Mouse (Mus musculus): ENCODE measurements around the gene Spry2. TPM values are rescaled to one million over a fixed set of nuclear protein-coding genes. Genes with fewer than 3 reads are reported as not detected.
A peak's percentile ranks its signal among the peaks of the same experiment; 100 is the strongest.

Gene Spry2
- polyA plus RNA-seq, 1 experiment from 2014 or later: 28.0 TPM

DNA sequence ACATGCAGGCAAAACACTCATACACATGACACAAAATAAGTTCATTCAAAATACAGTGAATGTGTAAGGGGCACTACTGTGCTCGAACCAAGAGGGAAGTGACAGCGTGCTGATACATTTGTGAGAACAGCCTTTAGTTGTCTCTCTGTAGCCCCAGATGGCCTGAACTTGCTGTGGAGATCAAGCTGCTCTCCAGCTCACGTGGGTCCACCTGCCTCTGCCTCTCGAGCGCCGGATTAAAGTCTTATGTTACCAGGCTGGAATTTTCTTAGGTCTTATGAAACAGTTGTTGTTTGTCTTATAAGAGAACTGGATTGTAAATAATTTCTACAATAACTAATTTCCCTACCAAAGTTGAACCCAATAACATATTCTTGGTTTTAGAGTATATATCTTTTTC, 13.4 kb downstream of the Spry2 start:
- ATAC-seq (ENCODE audit: low FRiP score): no peak
- WGBS: 81% methylated on average over 6 of the region's 6 CpGs
- Histone ChIP-seq H3K27me3 (ENCODE audit: control insufficient read depth, insufficient read depth, low read length) (no peaks in the 10 kb centered on the region), H3K4me2 (no peak overlapping the region), H3K27ac (ENCODE audit: low read depth, low read length) (no peak overlapping the region), H3K4me1 (ENCODE audit: control insufficient read depth, insufficient read depth, low read length) (no peaks in the 10 kb centered on the region), H3K9me3 (ENCODE audit: control insufficient read depth, low read length) (no peaks in the 10 kb centered on the region), H3K4me3 (ENCODE audit: low read depth, low read length) (no peak overlapping the region), H3K36me3 (ENCODE audit: control insufficient read depth, insufficient read depth, low read length) (no peaks in the 10 kb centered on the region), H3K9ac (ENCODE audit: low read length) (no peak overlapping the region)
- DNase-seq (ENCODE audit: low spot score, missing footprints): no peak

DNA sequence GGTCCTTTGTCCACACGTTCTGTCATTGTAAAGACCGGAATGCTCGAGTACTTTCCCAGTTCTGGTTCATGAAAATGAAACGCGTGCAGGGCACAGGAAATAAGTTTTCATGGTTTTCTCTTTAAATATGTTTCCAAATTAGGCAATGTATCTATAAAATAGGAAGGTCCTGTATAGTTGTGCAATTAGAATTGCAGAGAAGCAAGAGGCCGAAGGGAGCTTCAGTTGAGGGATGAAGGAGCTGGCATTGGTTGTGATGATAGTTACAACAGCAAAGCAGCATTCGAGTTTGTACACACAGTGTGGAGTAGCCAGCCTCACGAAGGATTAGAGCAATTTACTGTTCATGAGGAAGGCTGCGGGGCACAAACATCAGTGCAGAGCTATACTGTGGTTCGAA, 18.3 kb downstream of the Spry2 start:
- H3K4me3 ChIP-seq (ENCODE audit: low read depth, low read length): no peak overlapping the region
- DNase-seq (ENCODE audit: low spot score, missing footprints) (no peak), ATAC-seq (ENCODE audit: low FRiP score) (no peak)
- no peak overlapping the region for H3K9ac ChIP-seq (ENCODE audit: low read length)
- H3K27ac ChIP-seq (ENCODE audit: low read depth, low read length): no peak overlapping the region
- H3K4me2 ChIP-seq: no peak overlapping the region
- no peaks in the 10 kb centered on the region for H3K36me3 ChIP-seq (ENCODE audit: control insufficient read depth, insufficient read depth, low read length)
- no peaks in the 10 kb centered on the region for H3K27me3 ChIP-seq (ENCODE audit: control insufficient read depth, insufficient read depth, low read length)
- 88% methylated on average over 10 of the region's 10 CpGs for WGBS
- no peaks in the 10 kb centered on the region for H3K4me1 ChIP-seq (ENCODE audit: control insufficient read depth, insufficient read depth, low read length)
- H3K9me3 ChIP-seq (ENCODE audit: control insufficient read depth, low read length): no peaks in the 10 kb centered on the region

DNA sequence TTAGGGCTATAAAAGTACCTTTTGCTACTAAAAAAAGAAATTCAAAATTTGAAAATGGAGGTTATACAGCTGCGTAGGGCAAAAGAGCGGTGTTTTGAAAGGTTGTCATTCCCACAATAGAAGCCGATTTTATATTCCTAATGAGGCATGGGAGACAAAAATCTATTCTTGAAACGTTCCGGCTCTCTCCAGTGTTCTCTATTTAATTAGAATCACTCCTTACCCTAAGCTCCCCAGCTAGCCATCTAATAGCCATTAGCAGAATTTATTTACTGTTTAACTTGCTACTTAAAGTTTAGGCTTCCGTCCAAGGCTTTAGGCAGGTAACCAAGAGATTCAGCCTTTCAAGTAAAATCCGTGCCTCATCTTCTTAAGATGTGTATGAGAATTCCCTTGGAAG, 20.2 kb downstream of the Spry2 start:
- Histone ChIP-seq H3K9ac (ENCODE audit: low read length) (no peak overlapping the region), H3K27ac (ENCODE audit: low read depth, low read length) (no peak overlapping the region), H3K4me1 (ENCODE audit: control insufficient read depth, insufficient read depth, low read length) (no peaks in the 10 kb centered on the region), H3K9me3 (ENCODE audit: control insufficient read depth, low read length) (no peaks in the 10 kb centered on the region), H3K4me2 (no peak overlapping the region), H3K27me3 (ENCODE audit: control insufficient read depth, insufficient read depth, low read length) (no peaks in the 10 kb centered on the region), H3K36me3 (ENCODE audit: control insufficient read depth, insufficient read depth, low read length) (no peaks in the 10 kb centered on the region), H3K4me3 (ENCODE audit: low read depth, low read length) (no peak overlapping the region)
- DNase-seq (ENCODE audit: low spot score, missing footprints): no peak
- no peak for ATAC-seq (ENCODE audit: low FRiP score)
- WGBS: 71% methylated on average over 7 of the region's 7 CpGs

GRCm38 (mm10) chr14:105870370-105870936, 26.2 kb downstream of the Spry2 start:
- ATAC-seq (ENCODE audit: low FRiP score) (no peak), DNase-seq (ENCODE audit: low spot score, missing footprints) (no peak)
- H3K4me1 ChIP-seq (ENCODE audit: control insufficient read depth, insufficient read depth, low read length): no peaks in the 10 kb centered on the region
- no peak overlapping the region for H3K4me2 ChIP-seq
- no peak overlapping the region for H3K27ac ChIP-seq (ENCODE audit: low read depth, low read length)
- H3K9ac ChIP-seq (ENCODE audit: low read length): no peak overlapping the region
- H3K36me3 ChIP-seq (ENCODE audit: control insufficient read depth, insufficient read depth, low read length): no peaks in the 10 kb centered on the region
- H3K27me3 ChIP-seq (ENCODE audit: control insufficient read depth, insufficient read depth, low read length): no peaks in the 10 kb centered on the region
- no peak overlapping the region for H3K4me3 ChIP-seq (ENCODE audit: low read depth, low read length)
- 79% methylated on average over 14 of the region's 14 CpGs for WGBS
- H3K9me3 ChIP-seq (ENCODE audit: control insufficient read depth, low read length): peaks cover 3% of the 10 kb centered on the region; the same call in 1 of the 2 replicates

- no peak overlapping the region for H3K9ac ChIP-seq (ENCODE audit: low read length)
- ATAC-seq (ENCODE audit: low FRiP score) (no peak), DNase-seq (ENCODE audit: low spot score, missing footprints) (no peak)
- no peaks in the 10 kb centered on the region for H3K36me3 ChIP-seq (ENCODE audit: control insufficient read depth, insufficient read depth, low read length)
- WGBS: 90% methylated on average over 5 of the region's 5 CpGs
- H3K4me3 ChIP-seq (ENCODE audit: low read depth, low read length): no peak overlapping the region
- H3K9me3 ChIP-seq (ENCODE audit: control insufficient read depth, low read length): peaks cover 3% of the 10 kb centered on the region; the same call in 1 of the 2 replicates
- no peaks in the 10 kb centered on the region for H3K4me1 ChIP-seq (ENCODE audit: control insufficient read depth, insufficient read depth, low read length)
- H3K4me2 ChIP-seq: no peak overlapping the region
- no peak overlapping the region for H3K27ac ChIP-seq (ENCODE audit: low read depth, low read length)
- H3K27me3 ChIP-seq (ENCODE audit: control insufficient read depth, insufficient read depth, low read length): no peaks in the 10 kb centered on the region
These were observed 31.2 kb downstream of the Spry2 start for GRCm38 (mm10) chr14:105865381-105865938.

GRCm38 (mm10) chr14:105862199-105862598, 34.4 kb downstream of the Spry2 start:
- Histone ChIP-seq H3K9ac (ENCODE audit: low read length) (no peak overlapping the region), H3K9me3 (ENCODE audit: control insufficient read depth, low read length) (no peaks in the 10 kb centered on the region), H3K4me2 (no peak overlapping the region), H3K4me1 (ENCODE audit: control insufficient read depth, insufficient read depth, low read length) (peaks cover 2% of the 10 kb centered on the region; the same call in 1 of the 2 replicates), H3K36me3 (ENCODE audit: control insufficient read depth, insufficient read depth, low read length) (no peaks in the 10 kb centered on the region), H3K27me3 (ENCODE audit: control insufficient read depth, insufficient read depth, low read length) (no peaks in the 10 kb centered on the region), H3K4me3 (ENCODE audit: low read depth, low read length) (no peak overlapping the region), H3K27ac (ENCODE audit: low read depth, low read length) (no peak overlapping the region)
- no peak for ATAC-seq (ENCODE audit: low FRiP score)
- 62% methylated on average over 11 of the region's 11 CpGs for WGBS
- DNase-seq (ENCODE audit: low spot score, missing footprints): peak; percentile 82

DNA sequence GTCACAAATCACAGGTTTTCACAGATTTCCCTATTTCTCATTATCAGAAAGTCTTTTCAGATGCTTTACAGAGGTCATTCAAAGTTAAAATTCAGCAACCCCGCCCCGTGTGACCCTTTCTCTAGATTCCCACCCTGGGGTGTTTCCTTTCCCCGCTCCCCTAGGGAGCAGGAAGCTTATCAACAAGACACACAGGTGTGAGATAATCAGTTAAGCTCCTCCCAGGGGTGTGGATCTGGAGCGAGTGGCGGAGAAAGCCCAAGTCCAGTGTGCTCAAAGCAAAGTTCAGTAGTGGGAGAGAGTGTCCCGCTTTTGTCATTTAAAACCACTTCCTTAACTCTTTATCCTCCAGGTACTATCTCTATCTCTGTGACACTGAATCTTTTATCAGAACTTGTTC, 35.7 kb downstream of the Spry2 start:
- Histone ChIP-seq H3K36me3 (ENCODE audit: control insufficient read depth, insufficient read depth, low read length) (no peaks in the 10 kb centered on the region), H3K27me3 (ENCODE audit: control insufficient read depth, insufficient read depth, low read length) (no peaks in the 10 kb centered on the region), H3K9me3 (ENCODE audit: control insufficient read depth, low read length) (no peaks in the 10 kb centered on the region), H3K4me1 (ENCODE audit: control insufficient read depth, insufficient read depth, low read length) (peaks cover 2% of the 10 kb centered on the region; the same call in 1 of the 2 replicates), H3K9ac (ENCODE audit: low read length) (no peak overlapping the region), H3K27ac (ENCODE audit: low read depth, low read length) (no peak overlapping the region), H3K4me2 (no peak overlapping the region), H3K4me3 (ENCODE audit: low read depth, low read length) (no peak overlapping the region)
- 39% methylated on average over 6 of the region's 6 CpGs for WGBS
- DNase-seq (ENCODE audit: low spot score, missing footprints) (no peak), ATAC-seq (ENCODE audit: low FRiP score) (no peak)

DNA sequence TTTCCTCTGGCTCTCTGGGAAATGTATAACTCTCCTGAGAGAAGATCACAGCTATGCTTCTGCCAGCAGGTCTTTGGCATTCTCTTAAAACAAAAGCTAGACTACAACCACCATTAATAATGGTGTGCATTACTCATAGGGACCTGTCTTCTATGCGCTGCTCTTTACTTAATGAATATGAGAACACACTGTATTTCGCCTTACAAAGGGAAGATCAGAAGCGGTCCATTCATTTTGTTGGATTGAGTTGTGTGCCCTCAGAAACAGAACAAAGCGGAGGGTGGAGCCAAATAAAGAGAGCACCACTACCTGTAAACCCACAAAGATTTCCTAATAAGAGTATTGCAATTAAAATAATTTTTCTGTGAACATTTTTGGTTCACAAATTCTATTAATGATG, 36.3 kb downstream of the Spry2 start:
- Histone ChIP-seq H3K9ac (ENCODE audit: low read length) (no peak overlapping the region), H3K4me2 (no peak overlapping the region), H3K4me1 (ENCODE audit: control insufficient read depth, insufficient read depth, low read length) (peaks cover 2% of the 10 kb centered on the region; the same call in 1 of the 2 replicates), H3K9me3 (ENCODE audit: control insufficient read depth, low read length) (no peaks in the 10 kb centered on the region), H3K27me3 (ENCODE audit: control insufficient read depth, insufficient read depth, low read length) (no peaks in the 10 kb centered on the region), H3K4me3 (ENCODE audit: low read depth, low read length) (no peak overlapping the region), H3K36me3 (ENCODE audit: control insufficient read depth, insufficient read depth, low read length) (no peaks in the 10 kb centered on the region), H3K27ac (ENCODE audit: low read depth, low read length) (no peak overlapping the region)
- 80% methylated on average over 4 of the region's 4 CpGs for WGBS
- DNase-seq (ENCODE audit: low spot score, missing footprints) (peak; percentile 81), ATAC-seq (ENCODE audit: low FRiP score) (no peak)

GRCm38 (mm10) chr14:105859876-105860275, 36.7 kb downstream of the Spry2 start:
- no peaks in the 10 kb centered on the region for H3K36me3 ChIP-seq (ENCODE audit: control insufficient read depth, insufficient read depth, low read length)
- WGBS: 14% methylated on average over 2 of the region's 2 CpGs
- DNase-seq (ENCODE audit: low spot score, missing footprints): no peak
- H3K9ac ChIP-seq (ENCODE audit: low read length): no peak overlapping the region
- no peak overlapping the region for H3K27ac ChIP-seq (ENCODE audit: low read depth, low read length)
- H3K4me3 ChIP-seq (ENCODE audit: low read depth, low read length): no peak overlapping the region
- no peak overlapping the region for H3K4me2 ChIP-seq
- no peaks in the 10 kb centered on the region for H3K27me3 ChIP-seq (ENCODE audit: control insufficient read depth, insufficient read depth, low read length)
- H3K9me3 ChIP-seq (ENCODE audit: control insufficient read depth, low read length): no peaks in the 10 kb centered on the region
- peaks cover 2% of the 10 kb centered on the region; the same call in 1 of the 2 replicates for H3K4me1 ChIP-seq (ENCODE audit: control insufficient read depth, insufficient read depth, low read length)
- ATAC-seq (ENCODE audit: low FRiP score): no peak

All from midbrain, embryonic 11.5 days (tissue).